Comparison of ENCODE assay signal across 8 mouse cellular contexts in the genomic region with DNA sequence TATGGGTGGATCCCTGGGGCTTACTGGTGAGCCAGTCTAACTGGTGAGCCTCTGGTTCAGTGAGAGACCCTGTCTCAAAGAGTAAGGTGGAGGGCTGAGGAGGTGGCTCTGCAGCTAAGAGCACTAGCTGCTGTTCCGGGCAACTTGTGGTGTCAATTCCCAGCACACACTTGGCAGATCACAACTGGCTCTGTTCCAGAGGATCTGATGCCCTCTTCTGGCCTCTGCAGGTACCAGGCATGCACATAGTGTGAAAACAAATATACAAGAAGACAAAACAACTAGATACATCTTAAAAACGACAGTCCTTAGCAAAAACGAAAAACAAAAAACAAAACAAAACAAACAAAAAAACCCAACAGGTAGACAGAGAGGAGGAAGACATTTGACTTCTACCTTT. TPM values are rescaled to one million over a fixed set of nuclear protein-coding genes. Genes with fewer than 3 reads are reported as not detected.
A peak's percentile ranks its signal among the peaks of the same experiment; 100 is the strongest.
DNase-seq lines count a peak whose midpoint lies in the region; ATAC-seq and TF ChIP-seq lines count a peak whose summit lies in the region.

No protein-coding gene starts in this region.

- TF ChIP-seq CTCF in lung, postnatal 0 days (IDR thresholded peaks at IDR 0.05): peak; percentile 40

- WGBS in kidney, embryonic 16.5 days: 64% methylated on average over 3 of the region's 3 CpGs
- 53% methylated on average over 3 of the region's 3 CpGs for WGBS in lung, postnatal 0 days

- H3K4me1 ChIP-seq in kidney, embryonic 16.5 days (ENCODE audit: insufficient read depth, low read length): peaks cover 9% of the 10 kb centered on the region
- no peaks in the 10 kb centered on the region for H3K4me1 ChIP-seq in lung, postnatal 0 days (ENCODE audit: insufficient read depth, low read depth, low read length)

- no peaks in the 10 kb centered on the region for H3K27me3 ChIP-seq in kidney, embryonic 16.5 days (ENCODE audit: insufficient read depth, low read length)
- H3K27me3 ChIP-seq in lung, postnatal 0 days (replicated peaks; ENCODE audit: insufficient read depth, low read length): no peaks in the 10 kb centered on the region

- no peak overlapping the region for H3K27ac ChIP-seq in kidney, embryonic 16.5 days (ENCODE audit: low read length)
- no peak overlapping the region for H3K27ac ChIP-seq in lung, postnatal 0 days (ENCODE audit: low read length)

- no peak overlapping the region for H3K4me2 ChIP-seq in kidney, embryonic 16.5 days (replicated peaks; ENCODE audit: low read depth, low read length)
- no peak overlapping the region for H3K4me2 ChIP-seq in lung, postnatal 0 days (replicated peaks; ENCODE audit: low read depth, low read length)

- peaks cover 4% of the 10 kb centered on the region for H3K9me3 ChIP-seq in kidney, embryonic 16.5 days (ENCODE audit: low read length)
- no peaks in the 10 kb centered on the region for H3K9me3 ChIP-seq in lung, postnatal 0 days (ENCODE audit: low read length)

- H3K36me3 ChIP-seq in kidney, embryonic 16.5 days (ENCODE audit: insufficient read depth, low read length): no peaks in the 10 kb centered on the region
- no peaks in the 10 kb centered on the region for H3K36me3 ChIP-seq in lung, postnatal 0 days (ENCODE audit: insufficient read depth, low read length)

- TF ChIP-seq EP300 in lung, postnatal 0 days (IDR thresholded peaks at IDR 0.05): no peak

- H3K4me3 ChIP-seq in kidney, embryonic 16.5 days (ENCODE audit: low read length): no peak overlapping the region
- H3K4me3 ChIP-seq in lung, postnatal 0 days (ENCODE audit: low read depth, low read length): no peak overlapping the region

- no peak for ATAC-seq in CD4-positive, CD25-positive, alpha-beta regulatory T cell, adult 4 months
- no peak for ATAC-seq in kidney, embryonic 16.5 days (ENCODE audit: low FRiP score, low TSS enrichment)
- ATAC-seq in lung, postnatal 0 days: no peak

- peak; percentile 43 for DNase-seq in CD4-positive, CD25-positive, alpha-beta regulatory T cell, adult 2 months (ENCODE audit: low read depth, low spot score)
- peak; percentile 62 for DNase-seq in kidney, adult 9 months
- peak; percentile 71 for DNase-seq in ES-CJ7 (ENCODE audit: low read depth, low spot score)
- no peak for DNase-seq in lung, postnatal 0 days (ENCODE audit: low spot score)
- DNase-seq in frontal cortex, postnatal 25 days (ENCODE audit: low spot score in 2 of 2): no peak
- DNase-seq in embryo, embryonic 10 days (ENCODE audit: low spot score): no peak

- H3K9ac ChIP-seq in kidney, embryonic 16.5 days (replicated peaks; ENCODE audit: low read length): no peak overlapping the region
- H3K9ac ChIP-seq in lung, postnatal 0 days (replicated peaks; ENCODE audit: low read depth): no peak overlapping the region

RNA-seq across cellular contexts. Expression of gene Axl, which starts 5.2 kb away (rescaled TPM):
- polyA plus RNA-seq in CD4-positive, CD25-positive, alpha-beta regulatory T cell, adult 4 months (2017; shearing (Covaris generic)): 10 to 100 TPM; 17.8 to 34.4 TPM
- polyA plus RNA-seq in kidney, embryonic 16.5 days (2015; fragmentation: Nextera tagmentation; extraction: Ambion mirVana): 91.5 and 96.5 TPM in 2 replicates
- 74.6 and 81.6 TPM in 2 replicates for polyA plus RNA-seq in lung, postnatal 0 days (2015; fragmentation: Nextera tagmentation; extraction: Ambion mirVana)

RNA-seq across cellular contexts. Expression of gene Cyp2s1, which starts 23.0 kb away (rescaled TPM):
- polyA plus RNA-seq in CD4-positive, CD25-positive, alpha-beta regulatory T cell, adult 4 months (2017; shearing (Covaris generic)): 1 to 10 TPM; 2.1 to 3.0 TPM
- polyA plus RNA-seq in kidney, embryonic 16.5 days (2015; fragmentation: Nextera tagmentation; extraction: Ambion mirVana): 22.1 and 23.0 TPM in 2 replicates
- 51.9 and 53.1 TPM in 2 replicates for polyA plus RNA-seq in lung, postnatal 0 days (2015; fragmentation: Nextera tagmentation; extraction: Ambion mirVana)

RNA-seq across cellular contexts. Expression of gene Hnrnpul1, which starts 39.1 kb away (rescaled TPM):
- 10 to 100 TPM; 40.5 to 57.0 TPM for polyA plus RNA-seq in CD4-positive, CD25-positive, alpha-beta regulatory T cell, adult 4 months (2017; shearing (Covaris generic))
- 43.7 and 56.5 TPM in 2 replicates for polyA plus RNA-seq in kidney, embryonic 16.5 days (2015; fragmentation: Nextera tagmentation; extraction: Ambion mirVana)
- 32.4 and 34.5 TPM in 2 replicates for polyA plus RNA-seq in lung, postnatal 0 days (2015; fragmentation: Nextera tagmentation; extraction: Ambion mirVana)

Comparison
In these comparisons a context has a peak if more than half of its experiments do, and no peak if none do; other contexts are left out.
1. DNase-seq: peak in CD4-positive, CD25-positive, alpha-beta regulatory T cell, adult 2 months (single experiment), kidney, adult 9 months (single experiment) and ES-CJ7 (single experiment); none in lung, postnatal 0 days (single experiment), frontal cortex, postnatal 25 days (0 of 2) and embryo, embryonic 10 days (single experiment).